Mouse (Mus musculus) heart, embryonic 14.5 days (tissue): Measurements from ENCODE around the gene Pex12. TPM values are rescaled to one million over a fixed set of nuclear protein-coding genes. Genes with fewer than 3 reads are reported as not detected.

Experiments
- ATAC-seq: fragments of 200-750 bp; cut with Nextera tagmentation; 2 replicates; pipeline ENCODE4 v1.8.0; 2017; ENCODE audit warnings: low read depth, moderate TSS enrichment; ENCODE audit not compliant: insufficient number of reproducible peaks, insufficient read depth, low FRiP score
- H3K27ac ChIP-seq, 2 experiments: fragments of 200-500 bp in 1 of 2; fragments of 300-500 bp in 1 of 2; sonication (generic) in 1 of 2; replicated peaks in 1 of 2; 2 replicates each; pipeline ENCODE4 v1.5.1; 2012 to 2014; ENCODE audit warnings: low read depth in 2 of 2, low read length in 2 of 2, control low read depth in 1 of 2, mild to moderate bottlenecking in 1 of 2, mixed read lengths in 1 of 2; ENCODE audit not compliant: control insufficient read depth in 1 of 2, insufficient read depth in 1 of 2
- H3K27me3 ChIP-seq: fragments of 300-500 bp; sonication (generic); 2 replicates; pipeline ENCODE4 v1.6.1; 2014; ENCODE audit warnings: mild to moderate bottlenecking, low read length, control low read depth; ENCODE audit not compliant: control insufficient read depth, insufficient read depth
- H3K36me3 ChIP-seq: fragments of 300-500 bp; sonication (generic); 2 replicates; pipeline ENCODE4 v1.6.1; 2014; ENCODE audit warnings: mild to moderate bottlenecking, control low read depth, low read length, mixed read lengths; ENCODE audit not compliant: control insufficient read depth, insufficient read depth
- H3K4me1 ChIP-seq, 2 experiments: fragments of 200-500 bp in 1 of 2; fragments of 300-500 bp in 1 of 2; sonication (generic) in 1 of 2; 2 replicates each; pipeline ENCODE4 v1.6.1; 2012 to 2014; ENCODE audit warnings: low read length in 2 of 2, control low read depth in 1 of 2, mixed read lengths in 1 of 2; ENCODE audit not compliant: control insufficient read depth in 2 of 2, insufficient read depth in 2 of 2
- H3K4me2 ChIP-seq: fragments of 300-500 bp; sonication (generic); 2 replicates; pipeline ENCODE4 v1.6.1; 2014; ENCODE audit warnings: mild to moderate bottlenecking, low read length
- H3K4me3 ChIP-seq, 2 experiments: fragments of 200-500 bp in 1 of 2; fragments of 300-500 bp in 1 of 2; sonication (generic) in 1 of 2; 2 replicates each; pipeline ENCODE4 v1.5.1; 2012 to 2014; ENCODE audit warnings: low read length in 2 of 2, mild to moderate bottlenecking in 2 of 2, control low read depth in 1 of 2, low read depth in 1 of 2, moderate library complexity in 1 of 2; ENCODE audit not compliant: control insufficient read depth in 1 of 2, insufficient read depth in 1 of 2
- H3K9ac ChIP-seq: fragments of 300-500 bp; sonication (generic); 2 replicates; pipeline ENCODE4 v1.6.1; 2014; ENCODE audit warnings: mild to moderate bottlenecking, low read length
- H3K9me3 ChIP-seq: fragments of 300-500 bp; sonication (generic); 2 replicates; pipeline ENCODE4 v1.6.1; 2016; ENCODE audit warnings: low read length, control low read depth; ENCODE audit not compliant: control insufficient read depth
- whole genome bisulfite sequencing: fragments of 180-500 bp; shearing (Covaris S2); extraction: QIAGEN DNeasy Blood & Tissue Kit; methylation state at CpG from one replicate; pipeline ENCODE4 v1.1.7; 2014; 5-methylcytosine and 5-hydroxymethylcytosine counted together
- polyA plus RNA-seq: library from polyadenylated mRNA; unstranded; fragments of >200 nt; fragmentation: Nextera tagmentation; extraction: Ambion mirVana; gene quantifications from 2 replicates; pipeline ENCODE4 v1.2.1, GENCODE M21; 2014

The Pex12 gene
- polyA plus RNA-seq, 1 experiment from 2014 or later = 9.2 TPM

DNA sequence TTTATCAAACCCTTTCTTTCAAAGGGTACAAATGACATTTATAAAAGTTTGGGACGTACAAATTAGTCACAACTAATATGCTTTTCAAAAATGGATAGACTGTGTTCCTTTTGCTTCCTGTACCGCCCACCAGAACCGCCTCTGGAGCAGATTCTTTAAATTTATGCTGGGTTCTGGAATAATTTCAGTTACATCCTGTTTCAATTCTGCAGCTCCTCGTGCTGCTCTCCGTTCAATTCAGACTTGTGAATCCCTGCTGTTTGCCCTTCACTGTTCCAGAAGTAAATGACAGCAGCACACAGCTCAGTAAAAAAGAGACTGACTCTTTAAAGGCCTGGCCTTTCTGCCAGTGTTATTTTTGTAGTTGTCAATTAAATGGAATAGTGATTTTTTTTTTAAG, 10.1 kb upstream of the Pex12 start:
- no peak overlapping the region for H3K4me3 ChIP-seq
- no peak overlapping the region for H3K4me2 ChIP-seq
- ATAC-seq = no peak
- H3K9ac ChIP-seq = no peak overlapping the region
- WGBS = 87% methylated on average over 5 of the region's 5 CpGs
- no peaks in the 10 kb centered on the region for H3K9me3 ChIP-seq
- no peak overlapping the region for H3K27ac ChIP-seq
- H3K36me3 ChIP-seq = peaks cover 44% of the 10 kb centered on the region
- no peaks in the 10 kb centered on the region for H3K4me1 ChIP-seq
- H3K27me3 ChIP-seq = no peaks in the 10 kb centered on the region

GRCm38 (mm10) chr11:83306700-83307253, 4.4 kb upstream of the Pex12 start:
- no peak overlapping the region for H3K4me3 ChIP-seq
- H3K27ac ChIP-seq = no peak overlapping the region
- H3K9me3 ChIP-seq = no peaks in the 10 kb centered on the region
- H3K4me1 ChIP-seq = peaks cover 2 to 17% of the 10 kb centered on the region in 2 experiments
- no peak overlapping the region for H3K9ac ChIP-seq
- H3K36me3 ChIP-seq = peaks cover 23% of the 10 kb centered on the region
- H3K4me2 ChIP-seq = no peak overlapping the region
- WGBS = 80% methylated on average over 4 of the region's 4 CpGs
- H3K27me3 ChIP-seq = no peaks in the 10 kb centered on the region
- ATAC-seq = no peak

GRCm38 (mm10) chr11:83304485-83304884, 2.1 kb upstream of the Pex12 start:
- peaks cover 15% of the 10 kb centered on the region for H3K36me3 ChIP-seq
- H3K27me3 ChIP-seq = no peaks in the 10 kb centered on the region
- peak overlapping the region; percentile 88; the same call in 1 of the 2 replicates for H3K4me2 ChIP-seq
- no peak overlapping the region for H3K4me3 ChIP-seq
- H3K27ac ChIP-seq = no peak overlapping the region
- no peak overlapping the region for H3K9ac ChIP-seq
- 86% methylated on average over 2 of the region's 2 CpGs for WGBS
- peaks cover 2 to 17% of the 10 kb centered on the region in 2 experiments for H3K4me1 ChIP-seq
- ATAC-seq = no peak
- no peaks in the 10 kb centered on the region for H3K9me3 ChIP-seq

- peak overlapping the region; percentile 76 for H3K9ac ChIP-seq
- no peaks in the 10 kb centered on the region for H3K27me3 ChIP-seq
- 30% methylated on average over 5 of the region's 5 CpGs for WGBS
- H3K27ac ChIP-seq = no peak overlapping the region
- H3K9me3 ChIP-seq = no peaks in the 10 kb centered on the region
- H3K4me3 ChIP-seq = peak overlapping the region; percentile 0 to 62; a peak in 3 of 4 replicates
- H3K4me1 ChIP-seq = peaks cover 2 to 20% of the 10 kb centered on the region in 2 experiments
- H3K36me3 ChIP-seq = peaks cover 9% of the 10 kb centered on the region
- ATAC-seq = no peak
- H3K4me2 ChIP-seq = peak overlapping the region; percentile 88
These were observed 1.4 kb upstream of the Pex12 start for GRCm38 (mm10) chr11:83303751-83304150.

DNA sequence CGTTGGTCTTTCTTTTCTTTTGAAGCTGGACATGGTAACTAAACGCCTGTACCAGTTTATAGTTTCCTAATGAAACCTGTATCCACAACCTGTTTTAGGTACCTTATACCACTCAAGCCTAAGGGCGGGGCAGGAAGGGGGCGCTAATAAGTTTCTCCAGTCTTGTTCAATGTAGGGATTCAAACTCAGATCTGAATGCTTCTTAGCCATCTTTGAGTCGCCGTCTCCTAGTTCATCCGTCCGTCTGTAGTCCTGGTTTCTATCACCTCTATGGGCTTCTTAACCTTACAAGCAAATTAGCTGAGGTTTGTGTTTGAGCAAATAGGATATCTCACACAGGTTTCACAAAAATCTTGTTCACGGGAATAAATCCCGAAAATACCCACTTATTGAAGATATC, 262 bp downstream of the Pex12 start:
- H3K4me3 ChIP-seq = peak overlapping the region; percentile 62 to 69
- peaks cover 4 to 29% of the 10 kb centered on the region in 2 experiments for H3K4me1 ChIP-seq
- WGBS = 9% methylated on average over 10 of the region's 10 CpGs
- no peak for ATAC-seq
- H3K4me2 ChIP-seq = peak overlapping the region; percentile 88
- no peaks in the 10 kb centered on the region for H3K9me3 ChIP-seq
- H3K27me3 ChIP-seq = no peaks in the 10 kb centered on the region
- peaks cover 5% of the 10 kb centered on the region; the same call in 1 of the 2 replicates for H3K36me3 ChIP-seq
- H3K9ac ChIP-seq = peak overlapping the region; percentile 76
- H3K27ac ChIP-seq = peak overlapping the region; percentile 73 to 81

DNA sequence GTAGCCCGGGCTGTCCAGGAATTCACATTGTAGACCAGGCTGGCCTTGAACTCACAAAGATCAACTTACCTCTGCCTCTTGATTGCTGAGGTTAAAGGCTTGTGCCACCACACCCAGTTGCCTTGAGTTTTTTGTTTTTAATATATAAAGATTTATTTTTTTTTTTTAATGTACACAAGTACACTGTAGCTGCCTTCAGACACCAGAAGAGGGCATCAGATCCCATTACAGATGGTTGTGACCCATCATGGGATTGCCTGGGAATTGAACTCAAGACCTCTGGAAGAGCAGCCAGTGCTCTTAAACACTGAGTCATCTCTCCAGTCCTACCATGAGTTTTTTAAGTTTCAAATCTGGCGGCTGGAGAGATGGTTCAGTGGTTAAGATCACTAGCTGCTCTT, 955 bp downstream of the Pex12 start:
- Histone ChIP-seq H3K4me1 (peaks cover 4 to 31% of the 10 kb centered on the region in 2 experiments), H3K36me3 (peaks cover 12% of the 10 kb centered on the region), H3K4me3 (no peak overlapping the region), H3K27ac (no peak overlapping the region), H3K9me3 (no peaks in the 10 kb centered on the region), H3K9ac (no peak overlapping the region), H3K4me2 (no peak overlapping the region), H3K27me3 (no peaks in the 10 kb centered on the region)
- no peak for ATAC-seq
- WGBS = 68% methylated on average over 2 of the region's 2 CpGs

DNA sequence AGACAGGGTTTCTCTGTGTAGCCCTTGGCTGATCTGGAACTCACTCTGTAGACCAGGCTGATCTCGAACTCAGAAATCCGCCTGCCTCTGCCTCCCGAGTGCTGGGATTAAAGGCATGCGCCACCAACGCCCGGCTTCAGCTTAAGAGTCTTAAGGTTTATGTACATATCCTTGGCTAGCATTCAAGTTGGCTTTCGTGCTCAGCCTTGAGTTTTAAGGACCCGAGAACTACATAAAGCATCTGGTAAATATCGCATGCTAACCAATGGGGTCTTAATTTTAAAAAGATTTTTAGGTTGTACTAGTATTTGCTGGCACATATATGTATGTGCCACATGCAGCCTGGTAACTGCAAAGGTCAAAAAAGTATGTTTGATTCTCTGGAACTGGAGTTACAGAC, 2.7 kb downstream of the Pex12 start:
- no peak overlapping the region for H3K9ac ChIP-seq
- H3K27me3 ChIP-seq = no peaks in the 10 kb centered on the region
- H3K4me3 ChIP-seq = peak overlapping the region in 1 of 2 experiments; percentile 73; a peak in 1 of 4 replicates
- 91% methylated on average over 9 of the region's 9 CpGs for WGBS
- H3K4me2 ChIP-seq = no peak overlapping the region
- no peaks in the 10 kb centered on the region for H3K9me3 ChIP-seq
- H3K36me3 ChIP-seq = peaks cover 29% of the 10 kb centered on the region
- H3K27ac ChIP-seq = no peak overlapping the region
- ATAC-seq = no peak
- peaks cover 4 to 30% of the 10 kb centered on the region in 2 experiments for H3K4me1 ChIP-seq
